In the genomic region with DNA sequence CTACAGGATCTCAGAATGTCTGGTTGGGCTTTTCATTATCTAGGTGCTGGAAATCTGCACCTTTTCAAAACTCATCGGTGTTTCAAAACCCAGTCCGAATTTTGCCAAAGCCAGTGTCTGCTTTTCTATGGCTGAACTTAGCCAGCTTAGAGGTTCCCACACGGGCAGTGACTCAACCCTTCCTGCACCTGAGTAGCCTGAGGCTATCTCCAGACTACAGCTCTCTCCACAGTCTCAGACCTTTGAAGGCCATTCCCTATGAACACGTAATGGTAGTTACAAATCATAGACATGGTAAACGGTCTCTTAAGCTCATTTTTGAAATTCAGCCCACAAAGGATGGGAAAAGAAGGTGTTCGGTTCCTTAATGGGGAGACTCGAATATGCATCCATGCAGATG, we compare ENCODE assay signal across 26 mouse cellular contexts. TPM values are rescaled to one million over a fixed set of nuclear protein-coding genes. Genes with fewer than 3 reads are reported as not detected.
DNase-seq lines count a peak whose midpoint lies in the region; ATAC-seq and TF ChIP-seq lines count a peak whose summit lies in the region.
"Had no signal": no experiment of that assay in that cellular context is flagged by ENCODE, and none has a peak within 500 bp of the region (broad histone marks: within the 10 kb centered on the region; RNA-seq: fewer than 3 reads in every experiment).

No protein-coding gene starts in this region.

- peak; percentile 31 for DNase-seq in kidney, adult 2 months
- DNase-seq in Patski (ENCODE audit: low read depth, low spot score) = peak; percentile 85
- no peak for DNase-seq in layer of hippocampus, adult 9-10 months (ENCODE audit: low spot score)
- DNase-seq in cerebellum, adult 9-10 months = no peak
- DNase-seq: adrenal gland, adult 8-10 months; adrenal gland, postnatal 14 days; adrenal gland, postnatal 36 days; B cell, adult 2 months; cerebellum, adult 11-12 months; cerebellum, adult 2 months; cerebellum, adult 9-11 months; cerebellum, postnatal 14 days; cerebellum, postnatal 36 days; embryo, embryonic 11 days; forebrain, postnatal 0 days had no signal

- H3K4me2 ChIP-seq in kidney, embryonic 15.5 days = no peak overlapping the region
- H3K4me2 ChIP-seq: embryonic facial prominence, embryonic 13.5 days; embryonic facial prominence, embryonic 15.5 days; forebrain, embryonic 13.5 days; forebrain, embryonic 15.5 days had no signal

- H3K9me3 ChIP-seq in kidney, embryonic 15.5 days (replicated peaks) = no peaks in the 10 kb centered on the region
- H3K9me3 ChIP-seq: embryonic facial prominence, embryonic 13.5 days; embryonic facial prominence, embryonic 15.5 days; forebrain, embryonic 10.5 days; forebrain, embryonic 13.5 days; forebrain, embryonic 15.5 days; G1E had no signal

- no peak for TF ChIP-seq CTCF in kidney, adult 2 months (conservative IDR thresholded peaks at IDR 0.05; ENCODE audit: insufficient read depth, insufficient read length, low read depth, low read length)
- TF ChIP-seq CTCF in Patski (IDR thresholded peaks at IDR 0.05) = no peak

- H3K9ac ChIP-seq in kidney, embryonic 15.5 days = no peak overlapping the region
- H3K9ac ChIP-seq: embryonic facial prominence, embryonic 13.5 days; embryonic facial prominence, embryonic 15.5 days; forebrain, embryonic 13.5 days; forebrain, embryonic 15.5 days; forebrain, postnatal 0 days had no signal

- POLR2A ChIA-PET in Patski (lab: Charles Lee) = interaction anchor here (0.6 kb wide), 1 partner anchor 72 kb away, joined by 3 read pairs; no protein-coding TSS in a partner anchor

- CTCF ChIA-PET in Patski (lab: Charles Lee) = interaction anchor here (0.7 to 0.8 kb wide), 2 partner anchors 10 to 32 kb away, joined by 3 to 4 read pairs; no protein-coding TSS in a partner anchor

- H3K36me3 ChIP-seq in kidney, adult 2 months (ENCODE audit: control insufficient read depth, insufficient read depth, low read length) = no peaks in the 10 kb centered on the region
- no peaks in the 10 kb centered on the region for H3K36me3 ChIP-seq in kidney, embryonic 15.5 days
- H3K36me3 ChIP-seq: embryonic facial prominence, embryonic 13.5 days; embryonic facial prominence, embryonic 15.5 days; forebrain, embryonic 10.5 days; forebrain, embryonic 15.5 days; G1E had no signal

- peaks cover 35% of the 10 kb centered on the region for H3K4me1 ChIP-seq in kidney, adult 2 months (ENCODE audit: control insufficient read depth, insufficient read depth, low read length)
- peaks cover 17% of the 10 kb centered on the region for H3K4me1 ChIP-seq in kidney, embryonic 15.5 days
- H3K4me1 ChIP-seq: embryonic facial prominence, embryonic 15.5 days; forebrain, embryonic 10.5 days; forebrain, embryonic 13.5 days; forebrain, embryonic 15.5 days had no signal

- 65% methylated on average over 7 of the region's 7 CpGs for WGBS in kidney, adult 2 months
- WGBS in kidney, embryonic 15.5 days = 75% methylated on average over 7 of the region's 7 CpGs

- H3K27ac ChIP-seq in kidney, adult 2 months (ENCODE audit: insufficient read depth, low read depth, low read length) = peak overlapping the region; percentile 63
- no peak overlapping the region for H3K27ac ChIP-seq in kidney, embryonic 15.5 days
- H3K27ac ChIP-seq: embryonic facial prominence, embryonic 13.5 days; embryonic facial prominence, embryonic 15.5 days; forebrain, embryonic 10.5 days; forebrain, embryonic 13.5 days; forebrain, embryonic 15.5 days had no signal

- no peaks in the 10 kb centered on the region for H3K27me3 ChIP-seq in kidney, adult 2 months (replicated peaks; ENCODE audit: control insufficient read depth, insufficient read depth, low read length)
- H3K27me3 ChIP-seq in kidney, embryonic 15.5 days = no peaks in the 10 kb centered on the region
- no peaks in the 10 kb centered on the region for H3K27me3 ChIP-seq in Patski
- H3K27me3 ChIP-seq: CH12.LX; embryonic facial prominence, embryonic 13.5 days; embryonic facial prominence, embryonic 15.5 days; forebrain, embryonic 13.5 days; forebrain, embryonic 15.5 days had no signal

- in situ Hi-C loops in Patski (cut with MboI; ENCODE audit: low pct_unique_long_range_greater_than_20kb) = no loop called here

- no peak overlapping the region for H3K4me3 ChIP-seq in kidney, adult 2 months (ENCODE audit: insufficient read depth, low read depth, low read length)
- no peak overlapping the region for H3K4me3 ChIP-seq in kidney, embryonic 15.5 days (replicated peaks)
- H3K4me3 ChIP-seq: embryonic facial prominence, embryonic 13.5 days; embryonic facial prominence, embryonic 15.5 days; erythroblast, embryonic 14.5 days; forebrain, embryonic 10.5 days; forebrain, embryonic 13.5 days; forebrain, embryonic 15.5 days had no signal

- no peak for ATAC-seq in kidney, embryonic 15.5 days (replicated peaks; ENCODE audit: low FRiP score)
- peak; percentile 54 for ATAC-seq in Patski
- ATAC-seq: activated CD4-positive, CD25-positive, alpha-beta regulatory T cell, adult 4 months; CD4-positive, CD25-positive, alpha-beta regulatory T cell, adult 4 months; forebrain, embryonic 13.5 days; forebrain, embryonic 15.5 days; forebrain, postnatal 0 days had no signal

- TF ChIP-seq POLR2A in kidney, adult 2 months (IDR thresholded peaks at IDR 0.05; ENCODE audit: low read depth, low read length) = no peak

RNA-seq across cellular contexts. Expression of a gene that starts 26.0 kb away (rescaled TPM):
- polyA plus RNA-seq in kidney, adult 2 months (2012; rRNA removed) = 295 and 328 TPM in 2 replicates
- polyA plus RNA-seq in kidney, embryonic 15.5 days (2015; fragmentation: Nextera tagmentation; extraction: Ambion mirVana) = 14.5 and 15.6 TPM in 2 replicates
- polyA plus RNA-seq in Patski (2021) = 27.9 TPM
- polyA plus RNA-seq: erythroblast, embryonic 14.5 days; G1E had no signal

RNA-seq across cellular contexts. Expression of a gene that starts 55.8 kb away (rescaled TPM):
- polyA plus RNA-seq in kidney, adult 2 months (2012; rRNA removed) = 5.4 and 6.5 TPM in 2 replicates
- polyA plus RNA-seq in kidney, embryonic 15.5 days (2015; fragmentation: Nextera tagmentation; extraction: Ambion mirVana) = 9.2 and 11.9 TPM in 2 replicates
- polyA plus RNA-seq in Patski (2021) = 10.3 TPM

RNA-seq across cellular contexts. Expression of a gene that starts 57.3 kb away (rescaled TPM):
- polyA plus RNA-seq in kidney, adult 2 months (2012; rRNA removed) = 0.16 and 0.20 TPM in 2 replicates
- 0.69 and 0.96 TPM in 2 replicates for polyA plus RNA-seq in kidney, embryonic 15.5 days (2015; fragmentation: Nextera tagmentation; extraction: Ambion mirVana)
- polyA plus RNA-seq in Patski (2021) = 0.08 TPM
- polyA plus RNA-seq: activated CD4-positive, CD25-positive, alpha-beta regulatory T cell, adult 4 months; erythroblast, embryonic 14.5 days; G1E had no signal

Comparison
In these comparisons a context has a peak if more than half of its experiments do, and no peak if none do; other contexts are left out.
1. RNA of a gene that starts 26.0 kb away (polyA plus RNA-seq): 295 to 328 TPM in kidney, adult 2 months; 27.9 TPM in Patski (single experiment) and 14.5 to 15.6 TPM in kidney, embryonic 15.5 days; every median in the first group is over 10 times any median in the second.
2. DNase-seq: peak in kidney, adult 2 months (single experiment) and Patski (single experiment); none in layer of hippocampus, adult 9-10 months (single experiment) and cerebellum, adult 9-10 months (single experiment).